Mouse (Mus musculus): ENCODE results near the gene Lca5. TPM values are rescaled to one million over a fixed set of nuclear protein-coding genes. Genes with fewer than 3 reads are reported as not detected.

The Lca5 gene
- 10 to 100 TPM; 14.3 to 20.8 (median 16.9) TPM for total RNA-seq (2022)

GRCm38 (mm10) chr9:83440392-83441357 is at the start of gene Lca5:
Gene Lca5 (minus strand): TSS chr9:83441127.
- DNase-seq (ENCODE audit: low spot score in 2 of 2), result peak; percentile 85 to 95

GRCm38 (mm10) chr9:83488491-83489210 is 47.7 kb upstream of the Lca5 start:
- peak; percentile 8 to 9 for DNase-seq (ENCODE audit: low spot score in 2 of 2)

- peak; percentile 8 to 76 for DNase-seq (ENCODE audit: low spot score in 2 of 2)
Measured at GRCm38 (mm10) chr9:83487771-83488470, 47.0 kb upstream of the Lca5 start.

GRCm38 (mm10) chr9:83485966-83486365 is 45.0 kb upstream of the Lca5 start:
- DNase-seq (ENCODE audit: low spot score in 2 of 2), result no peak

GRCm38 (mm10) chr9:83485357-83485756 is 44.4 kb upstream of the Lca5 start:
- no peak for DNase-seq (ENCODE audit: low spot score in 2 of 2)

GRCm38 (mm10) chr9:83483419-83483818 is 42.5 kb upstream of the Lca5 start:
- DNase-seq (ENCODE audit: low spot score in 2 of 2), result no peak

- no peak for DNase-seq (ENCODE audit: low spot score in 2 of 2)
Measured at GRCm38 (mm10) chr9:83482176-83482949, 41.4 kb upstream of the Lca5 start.

- no peak for DNase-seq (ENCODE audit: low spot score in 2 of 2)
Measured at GRCm38 (mm10) chr9:83469871-83470270, 28.9 kb upstream of the Lca5 start.

GRCm38 (mm10) chr9:83447771-83448170 is 6.8 kb upstream of the Lca5 start:
- peak; percentile 39 to 45 for DNase-seq (ENCODE audit: low spot score in 2 of 2)

GRCm38 (mm10) chr9:83447176-83447575 is 6.2 kb upstream of the Lca5 start:
- DNase-seq (ENCODE audit: low spot score in 2 of 2), result no peak

GRCm38 (mm10) chr9:83437621-83438020 is 3.3 kb downstream of the Lca5 start:
- DNase-seq (ENCODE audit: low spot score in 2 of 2), result no peak

- peak in 1 of 2 experiments; percentile 41 for DNase-seq (ENCODE audit: low spot score in 2 of 2)
Measured at GRCm38 (mm10) chr9:83434489-83434888, 6.4 kb downstream of the Lca5 start.

- DNase-seq (ENCODE audit: low spot score in 2 of 2), result no peak
Measured at GRCm38 (mm10) chr9:83433661-83434060, 7.3 kb downstream of the Lca5 start.

GRCm38 (mm10) chr9:83427926-83428325 is 13.0 kb downstream of the Lca5 start:
- DNase-seq (ENCODE audit: low spot score in 2 of 2), result no peak

GRCm38 (mm10) chr9:83418965-83419364 is 22.0 kb downstream of the Lca5 start:
- no peak for DNase-seq (ENCODE audit: low spot score in 2 of 2)

GRCm38 (mm10) chr9:83413046-83413445 is 27.9 kb downstream of the Lca5 start:
- no peak for DNase-seq (ENCODE audit: low spot score in 2 of 2)

- no peak for DNase-seq (ENCODE audit: low spot score in 2 of 2)
Measured at GRCm38 (mm10) chr9:83405150-83405549, 35.8 kb downstream of the Lca5 start.

GRCm38 (mm10) chr9:83400783-83401182 is 40.1 kb downstream of the Lca5 start:
- no peak for DNase-seq (ENCODE audit: low spot score in 2 of 2)

GRCm38 (mm10) chr9:83399414-83399813 is 41.5 kb downstream of the Lca5 start:
- no peak for DNase-seq (ENCODE audit: low spot score in 2 of 2)

- no peak for DNase-seq (ENCODE audit: low spot score in 2 of 2)
Measured at GRCm38 (mm10) chr9:83398260-83398659, 42.7 kb downstream of the Lca5 start.

GRCm38 (mm10) chr9:83395456-83395855 is 45.5 kb downstream of the Lca5 start:
- no peak for DNase-seq (ENCODE audit: low spot score in 2 of 2)

Measured in left cerebral cortex, adult 8-10 months (tissue).